Mouse (Mus musculus) thymus, adult 18-20 months (tissue): Measurements from ENCODE around the gene Art2b.
"Not testable (repeated sequence)": the region's sequence is repeated elsewhere in the genome, so short reads cannot be mapped to it uniquely, and the experiment has no call there.

ENCODE experiments used
- DNase-seq, 2 experiments: peaks; one replicate each; pipeline ENCODE4 v3.0.0; 2022; ENCODE audit warnings: mixed read lengths in 2 of 2

Art2b gene

DNA sequence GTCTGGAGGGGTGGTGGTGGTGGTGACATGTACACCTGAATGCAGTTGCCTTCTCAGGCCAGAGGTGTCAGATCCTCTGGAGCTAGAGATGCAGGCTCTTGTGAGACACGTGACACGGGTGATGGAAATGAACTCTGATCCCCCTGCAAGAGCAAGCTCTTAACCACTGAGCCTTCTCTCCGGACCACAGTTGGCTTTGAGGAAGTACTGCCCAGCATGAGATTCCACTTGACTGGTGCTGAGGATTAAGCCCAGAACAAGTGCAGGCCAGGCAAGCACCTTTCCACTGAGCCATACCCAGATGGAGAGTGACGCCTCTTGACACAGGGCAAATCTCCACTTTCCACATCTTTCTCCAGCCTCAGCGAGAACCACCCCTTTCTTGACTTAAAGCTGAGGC lies 26.0 kb downstream of the Art2b start:
- not testable (repeated sequence) for DNase-seq

GRCm38 (mm10) chr7:101557391-101557790 lies 28.0 kb downstream of the Art2b start:
- DNase-seq, result no peak

DNA sequence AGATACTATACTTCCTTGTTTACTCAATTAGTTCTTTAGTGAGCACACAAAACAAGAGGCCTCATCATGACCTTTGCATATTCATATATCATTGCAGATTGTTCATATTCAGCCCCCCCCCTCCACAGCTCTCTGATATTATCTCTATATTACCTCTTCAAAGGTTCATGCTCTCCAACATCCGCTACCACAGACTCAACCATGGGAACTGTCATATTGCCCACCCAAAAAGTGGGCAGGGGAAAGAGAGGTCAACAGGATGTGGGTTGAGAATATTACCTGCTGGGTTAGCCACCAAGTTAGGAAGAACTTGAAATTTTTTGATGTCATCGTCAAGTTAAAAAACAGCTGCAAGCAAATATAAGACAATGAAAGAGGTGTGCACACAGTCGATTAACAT lies 29.9 kb downstream of the Art2b start:
- not testable (repeated sequence) for DNase-seq

DNA sequence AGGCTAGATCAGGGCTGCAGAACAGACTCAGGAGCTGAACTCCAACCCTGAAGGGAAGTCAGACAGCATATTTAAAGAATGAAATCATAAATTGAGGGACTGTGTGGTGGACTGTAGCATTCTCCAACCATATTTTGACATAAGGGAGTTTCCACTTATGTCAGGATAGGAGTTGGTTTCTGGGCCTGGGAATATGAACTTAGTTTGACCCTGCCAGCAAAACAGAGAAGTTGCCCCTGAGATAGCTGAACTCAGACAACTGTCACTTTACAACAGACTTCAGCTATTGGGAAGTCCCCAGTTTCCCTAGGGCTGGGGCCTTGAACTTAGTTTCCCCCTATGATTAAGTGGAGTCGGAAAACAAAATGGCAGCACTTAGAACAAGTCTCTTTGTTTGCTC lies 33.9 kb downstream of the Art2b start:
- no peak for DNase-seq

GRCm38 (mm10) chr7:101550686-101551485 lies 34.5 kb downstream of the Art2b start:
- DNase-seq, result peak in 1 of 2 experiments; percentile 18

- no peak for DNase-seq
These were observed 36.1 kb downstream of the Art2b start for GRCm38 (mm10) chr7:101549266-101549665.

DNA sequence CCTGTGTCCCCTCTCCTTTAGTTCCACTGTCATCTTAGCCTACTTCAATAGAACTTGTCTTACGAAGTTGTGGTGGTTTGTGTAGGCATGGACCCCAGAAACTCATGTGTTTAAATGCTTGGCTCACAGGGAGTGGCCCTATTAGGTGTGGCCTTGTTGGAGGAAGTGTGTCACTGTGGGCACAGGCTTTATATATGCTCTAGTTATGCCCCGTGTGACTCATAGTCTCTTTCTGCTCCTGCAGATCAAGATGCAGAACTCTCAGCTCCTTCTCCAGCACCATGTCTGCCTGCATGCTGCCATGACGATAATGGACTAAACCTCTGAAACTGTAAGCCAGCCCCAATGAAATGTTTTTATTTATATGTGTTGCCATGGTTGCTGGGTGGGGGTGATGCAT lies 37.7 kb downstream of the Art2b start:
- no peak for DNase-seq

DNA sequence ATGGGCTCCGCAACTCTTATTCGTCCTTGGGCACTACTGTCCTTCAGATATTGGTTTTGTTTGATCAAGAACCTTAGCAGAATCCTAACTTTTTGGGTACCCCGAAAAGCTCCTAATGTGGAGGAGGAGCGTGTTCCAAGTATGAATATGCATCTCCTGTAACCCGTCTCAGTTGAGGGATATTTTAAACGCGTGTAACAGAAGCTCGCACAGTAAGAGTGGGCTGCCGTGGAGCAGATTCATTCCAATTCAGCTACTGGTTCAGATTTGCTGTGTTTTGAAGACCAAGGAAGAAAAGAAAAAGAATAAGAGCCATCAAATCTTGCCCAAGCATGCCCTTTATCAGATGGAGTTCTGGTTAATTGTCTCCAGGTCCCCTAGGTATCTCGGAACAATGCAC lies 43.7 kb downstream of the Art2b start:
- no peak for DNase-seq

GRCm38 (mm10) chr7:101541132-101541531 lies 44.3 kb downstream of the Art2b start:
- DNase-seq, result peak; percentile 12 to 29

- no peak for DNase-seq
These were observed 44.7 kb downstream of the Art2b start for GRCm38 (mm10) chr7:101540684-101541083.

DNA sequence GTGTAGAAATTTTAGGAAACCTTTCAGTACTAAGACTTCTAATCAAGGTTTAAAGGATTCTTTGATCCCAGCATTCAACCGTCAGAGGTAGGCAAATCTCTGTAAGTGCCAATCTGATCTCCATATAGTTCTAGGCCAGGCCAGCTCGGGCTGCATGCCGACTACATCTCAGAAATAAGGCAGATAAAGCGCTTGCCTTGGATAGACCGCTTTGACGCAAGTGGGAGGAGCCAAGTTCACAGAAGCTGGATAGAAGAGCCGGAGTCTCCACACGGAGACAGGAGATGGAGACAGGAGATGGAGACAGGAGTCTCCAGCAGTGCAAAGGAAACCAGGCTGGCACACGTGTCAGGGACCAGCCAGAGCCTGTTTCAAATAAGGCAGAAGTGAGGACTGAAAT lies 45.6 kb downstream of the Art2b start:
- DNase-seq, result no peak

DNA sequence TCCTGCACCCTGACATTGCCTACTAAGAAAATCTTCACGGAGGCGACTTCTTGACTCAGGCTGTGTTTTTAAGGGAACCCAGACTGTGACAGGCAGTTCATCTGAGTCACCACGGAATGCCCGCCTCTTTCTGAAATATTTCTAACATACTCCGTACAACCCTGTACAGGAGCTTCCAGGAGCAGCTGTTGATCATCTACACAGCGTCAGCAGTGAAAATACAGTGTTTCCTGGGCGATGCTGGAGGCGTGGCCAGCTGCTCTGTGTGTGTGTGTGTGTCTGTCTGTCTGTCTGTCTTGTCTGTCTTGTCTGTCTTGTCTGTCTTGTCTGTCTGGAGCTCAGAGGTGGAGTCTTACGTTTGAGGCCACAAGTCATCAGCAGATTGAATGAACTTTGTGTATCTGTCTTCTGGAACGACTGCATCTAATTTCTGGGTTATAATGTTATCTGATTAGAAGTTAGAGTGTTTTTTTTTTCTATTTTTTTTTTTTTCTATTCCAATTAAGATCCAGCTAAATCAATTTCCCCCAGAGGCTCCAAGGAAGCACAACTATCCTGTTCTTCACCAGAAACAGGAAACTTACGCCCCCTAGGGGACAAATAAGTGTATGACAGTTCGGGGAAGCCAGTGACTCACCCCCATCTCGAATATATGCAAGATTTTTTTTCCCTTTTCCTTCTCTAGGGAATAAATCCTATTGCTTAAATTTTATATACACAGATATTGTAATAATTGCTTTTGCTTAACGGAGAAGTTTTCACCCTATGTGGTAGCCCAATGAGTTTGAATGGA lies 47.1 kb downstream of the Art2b start:
- no peak for DNase-seq

DNA sequence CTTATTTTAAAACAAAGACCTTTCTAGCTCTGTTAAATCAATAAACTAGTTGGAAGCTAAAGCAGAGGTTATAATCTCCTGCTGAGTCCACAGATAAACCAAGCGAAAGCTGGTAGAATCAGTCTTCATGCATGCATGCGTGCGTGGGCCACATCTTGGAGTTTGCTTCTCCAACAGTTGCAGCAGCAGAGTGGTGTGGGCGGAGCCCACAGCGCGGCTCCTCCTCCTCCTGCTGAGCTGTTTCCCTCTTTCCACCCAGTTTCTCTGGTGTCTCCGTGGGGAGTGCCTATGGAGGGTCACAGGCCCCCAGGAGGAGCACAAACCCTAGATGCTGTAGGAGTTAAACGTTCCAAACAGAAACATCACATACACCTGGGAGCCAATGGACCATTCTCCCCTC lies 47.9 kb downstream of the Art2b start:
- DNase-seq, result no peak

DNA sequence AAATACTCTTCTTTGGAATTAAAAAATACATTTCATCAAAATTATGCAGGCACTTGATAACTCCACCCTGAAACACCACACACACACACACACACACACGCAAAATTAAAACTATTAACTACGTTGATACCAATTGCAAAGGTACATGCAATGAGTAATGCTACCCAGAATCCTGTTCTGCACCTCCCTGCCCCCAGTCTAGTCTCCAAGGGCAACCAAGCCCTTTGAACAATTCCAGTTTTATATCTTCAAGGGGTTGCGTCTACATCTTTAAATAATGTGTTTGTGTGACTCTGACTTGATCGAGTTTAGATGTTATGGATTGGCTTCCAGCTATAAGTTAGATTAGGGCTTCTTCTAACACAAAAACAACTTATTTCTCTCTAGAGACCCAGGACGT lies 49.9 kb downstream of the Art2b start:
- no peak for DNase-seq

- DNase-seq, result no peak
These were observed 50.3 kb downstream of the Art2b start for GRCm38 (mm10) chr7:101535102-101535501.

- no peak for DNase-seq
These were observed 51.0 kb downstream of the Art2b start for GRCm38 (mm10) chr7:101534428-101534827.
